Mouse (Mus musculus) liver, adult 2 months (tissue): ENCODE measurements around the gene Fbxo47. TPM values are rescaled to one million over a fixed set of nuclear protein-coding genes. Genes with fewer than 3 reads are reported as not detected.

Source experiments
- DNase-seq: peaks from one replicate; pipeline ENCODE4 v3.0.0-alpha.2; 2011; ENCODE audit warnings: low read depth, low spot score; ENCODE audit errors: extremely low read depth
- H3K27ac ChIP-seq: fragments of 200-500 bp; replicated peaks from 2 replicates; pipeline ENCODE4 v1.5.1; 2012; ENCODE audit warnings: low read depth, mild to moderate bottlenecking, control low read depth, inconsistent platforms, low read length; ENCODE audit not compliant: insufficient read depth
- H3K27me3 ChIP-seq: fragments of 200-500 bp; 2 replicates; pipeline ENCODE4 v1.6.1; 2012; ENCODE audit warnings: mild to moderate bottlenecking, moderate library complexity, low read length, inconsistent platforms; ENCODE audit not compliant: control insufficient read depth, insufficient read depth
- H3K36me3 ChIP-seq: fragments of 200-500 bp; 2 replicates; pipeline ENCODE4 v1.6.1; 2012; ENCODE audit warnings: low read length, inconsistent platforms; ENCODE audit not compliant: control insufficient read depth, insufficient read depth
- H3K4me1 ChIP-seq: fragments of 200-500 bp; 2 replicates; pipeline ENCODE4 v1.6.1; 2011; ENCODE audit warnings: low read length; ENCODE audit not compliant: control insufficient read depth, insufficient read depth
- H3K4me3 ChIP-seq: fragments of 200-500 bp; 2 replicates; pipeline ENCODE4 v1.5.1; 2011; ENCODE audit warnings: low read depth, mild to moderate bottlenecking, control low read depth, low read length, moderate library complexity; ENCODE audit not compliant: insufficient read depth
- H3K79me2 ChIP-seq: fragments of 200-500 bp; 2 replicates; pipeline ENCODE4 v1.6.1; 2012; ENCODE audit warnings: inconsistent platforms, mild to moderate bottlenecking, low read length, moderate library complexity; ENCODE audit not compliant: control insufficient read depth, insufficient read depth
- H3K9ac ChIP-seq: fragments of 200-500 bp; 2 replicates; pipeline ENCODE4 v1.6.1; 2012; ENCODE audit warnings: low read depth, mild to moderate bottlenecking, control low read depth, inconsistent platforms, low read length
- CTCF ChIP-seq: fragments of 200-500 bp; IDR thresholded peaks from 2 replicates; pipeline ENCODE4 v1.5.1; 2011; ENCODE audit warnings: low read depth, low read length, control low read depth
- POLR2A ChIP-seq: fragments of 200-500 bp; IDR thresholded peaks from 2 replicates; pipeline ENCODE4 v1.6.1; 2011; ENCODE audit warnings: low read length, control low read depth; ENCODE audit not compliant: insufficient read depth; ENCODE audit errors: extremely low read depth
- WGBS: fragments of 180-500 bp; shearing (Covaris S2); methylation state at CpG from one replicate; pipeline ENCODE4 v1.1.7; 2018; 5-methylcytosine and 5-hydroxymethylcytosine counted together
- polyA plus RNA-seq: library from polyadenylated mRNA; depleted of rRNA; stranded (reverse); fragments of >200 nt; gene quantifications from 2 replicates; pipeline ENCODE4 v1.2.3, GENCODE M21; 2012
- total RNA-seq: library from RNA; depleted of rRNA; stranded (reverse); fragments of >200 nt; gene quantifications from 2 replicates; pipeline ENCODE4 v1.2.3, GENCODE M21; 2014

The Fbxo47 gene
- total and polyA plus RNA-seq, 2 experiments, result 0.17 to 1.4 TPM

DNA sequence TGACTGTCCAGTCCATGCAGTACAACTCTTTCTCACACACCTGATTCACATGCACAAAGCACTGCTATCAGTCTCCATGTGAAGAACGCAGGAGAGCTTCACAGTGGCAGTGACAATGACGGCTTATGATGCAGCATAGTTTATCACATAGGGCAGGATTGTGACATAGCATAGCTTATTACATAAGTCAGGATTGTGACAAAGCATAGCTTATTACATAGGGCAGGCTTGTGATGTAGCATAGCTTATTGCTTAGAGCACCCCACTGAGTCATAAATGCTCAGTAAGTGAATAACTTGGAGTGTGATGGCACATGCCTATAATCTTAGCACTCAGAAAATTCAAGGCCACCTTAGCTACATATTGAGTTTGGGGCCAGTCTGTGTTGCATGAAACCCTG lies 28.5 kb downstream of the Fbxo47 start:
- no peak overlapping the region for H3K9ac ChIP-seq
- no peak overlapping the region for H3K27ac ChIP-seq
- peaks cover 3% of the 10 kb centered on the region; the same call in 1 of the 2 replicates for H3K4me1 ChIP-seq
- no peaks in the 10 kb centered on the region for H3K36me3 ChIP-seq
- 93% methylated on average over 2 of the region's 2 CpGs for WGBS
- TF ChIP-seq POLR2A (no peak), CTCF (no peak)
- H3K79me2 ChIP-seq, result no peaks in the 10 kb centered on the region
- DNase-seq, result no peak
- H3K4me3 ChIP-seq, result no peak overlapping the region
- H3K27me3 ChIP-seq, result no peaks in the 10 kb centered on the region

DNA sequence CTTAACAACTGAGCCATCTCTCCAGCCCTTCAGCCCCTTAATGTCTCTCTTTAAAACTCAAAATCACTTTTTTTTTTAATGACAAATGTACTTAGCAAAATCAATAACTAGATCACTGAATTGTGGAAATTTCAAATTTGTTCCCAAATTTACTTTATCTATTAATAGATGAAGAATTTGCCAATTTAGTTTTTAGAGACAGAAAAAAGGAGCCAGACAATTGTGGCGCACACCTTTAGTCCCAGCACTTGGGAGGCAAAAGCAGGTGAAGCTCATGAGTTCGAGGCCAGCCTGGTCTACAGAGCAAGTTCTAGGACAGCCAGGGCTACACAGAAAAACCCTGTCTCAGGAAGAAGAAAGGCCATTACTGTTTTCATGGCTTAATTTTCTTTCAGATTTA lies 32.4 kb downstream of the Fbxo47 start:
- no peak overlapping the region for H3K4me3 ChIP-seq
- no peak overlapping the region for H3K9ac ChIP-seq
- H3K79me2 ChIP-seq, result no peaks in the 10 kb centered on the region
- no peaks in the 10 kb centered on the region for H3K27me3 ChIP-seq
- H3K4me1 ChIP-seq, result peaks cover 6% of the 10 kb centered on the region; the same call in 1 of the 2 replicates
- no peak for DNase-seq
- no peaks in the 10 kb centered on the region for H3K36me3 ChIP-seq
- no peak overlapping the region for H3K27ac ChIP-seq
- WGBS, result 95% methylated on average over 2 of the region's 2 CpGs
- no peak for TF ChIP-seq CTCF
- TF ChIP-seq POLR2A, result no peak

DNA sequence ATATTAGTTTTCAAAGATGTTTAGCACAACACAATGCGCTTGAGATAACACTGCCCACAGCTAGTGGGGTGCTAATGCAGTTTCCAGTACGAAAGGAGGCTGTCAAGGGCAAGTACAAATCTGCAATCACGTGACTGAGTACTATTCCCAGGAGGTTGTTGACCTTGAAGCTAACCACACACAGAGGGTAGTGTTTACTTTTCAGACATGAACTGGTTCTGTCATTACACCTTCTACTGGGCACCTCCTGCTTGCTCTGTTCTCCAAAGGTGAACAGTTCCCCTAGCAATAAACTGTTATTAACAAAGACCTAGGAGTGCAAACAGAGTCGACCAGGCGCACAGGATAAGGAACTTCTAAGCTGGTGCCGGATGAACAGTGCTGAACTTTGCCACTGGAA lies 33.6 kb downstream of the Fbxo47 start:
- Histone ChIP-seq H3K27ac (no peak overlapping the region), H3K4me3 (no peak overlapping the region), H3K27me3 (no peaks in the 10 kb centered on the region), H3K79me2 (no peaks in the 10 kb centered on the region), H3K36me3 (no peaks in the 10 kb centered on the region), H3K9ac (no peak overlapping the region), H3K4me1 (peaks cover 6% of the 10 kb centered on the region; the same call in 1 of the 2 replicates)
- TF ChIP-seq POLR2A, result no peak
- no peak for TF ChIP-seq CTCF
- WGBS, result 22% methylated on average over 6 of the region's 6 CpGs
- peak; percentile 88 for DNase-seq

DNA sequence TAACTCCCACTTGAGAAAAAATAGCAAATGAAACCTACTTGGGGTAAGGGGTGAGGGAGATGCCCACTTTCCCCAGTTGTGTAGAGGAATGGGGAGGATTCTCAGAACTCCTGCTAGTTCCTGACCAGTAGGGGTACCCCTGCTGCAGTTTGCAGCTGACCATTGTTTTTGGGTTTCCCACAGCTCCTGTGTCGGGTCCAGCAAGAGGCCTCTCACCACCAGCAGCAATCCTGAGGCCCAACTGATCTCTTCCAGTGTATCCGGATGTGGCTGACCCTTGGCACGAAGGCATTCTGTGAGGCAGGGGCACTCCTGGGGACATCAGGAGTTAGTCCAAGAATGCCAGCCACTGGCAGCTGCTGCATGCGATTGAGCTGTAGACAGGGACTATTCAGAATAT lies 42.0 kb downstream of the Fbxo47 start:
- H3K9ac ChIP-seq, result no peak overlapping the region
- WGBS, result 86% methylated on average over 4 of the region's 4 CpGs
- H3K27ac ChIP-seq, result no peak overlapping the region
- H3K4me1 ChIP-seq, result peaks cover 9% of the 10 kb centered on the region; the same call in 1 of the 2 replicates
- DNase-seq, result no peak
- H3K36me3 ChIP-seq, result no peaks in the 10 kb centered on the region
- no peaks in the 10 kb centered on the region for H3K27me3 ChIP-seq
- TF ChIP-seq POLR2A, result no peak
- no peak for TF ChIP-seq CTCF
- H3K79me2 ChIP-seq, result no peaks in the 10 kb centered on the region
- no peak overlapping the region for H3K4me3 ChIP-seq

DNA sequence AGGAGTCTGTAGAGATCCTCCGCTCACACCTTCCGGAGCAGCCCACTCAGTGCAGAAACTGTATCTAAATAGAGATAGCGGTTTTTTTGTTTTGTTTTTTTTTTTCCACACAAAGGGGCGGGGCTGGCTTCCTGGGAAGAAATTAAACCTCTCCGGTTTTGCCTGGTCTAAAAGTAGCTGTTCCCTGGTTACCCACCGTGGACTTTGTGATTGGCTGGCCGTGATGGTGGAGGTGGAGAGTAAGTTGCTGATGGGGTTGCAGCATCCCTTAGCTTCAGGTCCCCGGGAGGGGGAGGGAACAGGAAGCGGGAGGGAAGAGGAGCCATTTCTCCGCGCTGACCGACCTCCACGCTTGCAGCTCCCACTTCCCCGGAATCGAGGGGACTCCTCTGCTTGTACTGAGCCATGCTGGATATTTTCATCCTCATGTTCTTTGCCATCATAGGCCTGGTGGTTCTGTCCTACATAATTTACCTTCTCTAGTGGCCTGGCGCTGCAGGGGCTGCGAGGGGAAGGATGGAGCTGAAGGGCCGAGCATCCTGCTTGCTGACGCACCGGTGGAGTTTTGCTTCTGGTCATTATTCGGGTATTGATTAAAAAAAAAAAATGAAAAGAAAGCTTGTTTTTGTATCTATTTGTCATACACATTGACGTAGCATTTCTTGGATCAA lies 42.8 kb downstream of the Fbxo47 start:
- Histone ChIP-seq H3K36me3 (no peaks in the 10 kb centered on the region), H3K79me2 (no peaks in the 10 kb centered on the region), H3K4me3 (peak overlapping the region; percentile 55), H3K4me1 (peaks cover 11% of the 10 kb centered on the region; the same call in 1 of the 2 replicates), H3K27ac (no peak overlapping the region), H3K9ac (peak overlapping the region; percentile 50; the same call in 1 of the 2 replicates), H3K27me3 (no peaks in the 10 kb centered on the region)
- 14% methylated on average over 22 of the region's 22 CpGs for WGBS
- peak; percentile 50 for DNase-seq
- TF ChIP-seq CTCF (no peak), POLR2A (no peak)

DNA sequence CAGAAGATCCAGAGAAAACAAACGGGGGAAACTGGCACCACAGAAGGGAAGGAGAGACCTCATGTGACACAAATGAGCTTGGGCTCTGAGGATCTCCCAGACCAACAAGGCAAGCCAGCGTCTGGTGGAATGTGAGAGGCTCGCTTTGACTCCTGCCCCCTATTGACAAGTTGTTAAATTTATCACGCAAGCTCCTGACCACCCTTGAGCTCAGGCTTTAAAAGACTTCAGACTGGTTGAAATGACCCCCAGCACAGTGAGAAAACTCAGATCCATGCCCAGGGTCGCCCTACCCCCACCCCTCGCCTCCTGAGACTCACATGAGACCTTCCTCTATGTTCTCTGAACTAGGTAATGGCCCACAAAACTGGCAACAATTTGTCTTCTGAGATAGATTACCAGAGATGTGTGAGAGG lies 43.4 kb downstream of the Fbxo47 start, which contains the start of gene B230217C12Rik:
B230217C12Rik (plus strand) TSS at position 242 of the 416 bp plus-strand sequence.
- TF ChIP-seq CTCF, result peak; percentile 52
- no peak for TF ChIP-seq POLR2A

More for the DNA sequence above, 43.4 kb downstream of the Fbxo47 start, which contains the start of gene B230217C12Rik:
- 8% methylated on average over 6 of the region's 6 CpGs for WGBS
- Histone ChIP-seq H3K4me1 (peaks cover 11% of the 10 kb centered on the region), H3K27ac (0 out of 2 replicates have a peak within 1 kb of the TSS, but pooled peaks have one; percentile 16), H3K79me2 (no peaks in the 10 kb centered on the region), H3K27me3 (no peaks in the 10 kb centered on the region), H3K4me3 (peak within 1 kb of the TSS; percentile 55), H3K9ac (peak within 1 kb of the TSS; percentile 50; the same call in 1 of the 2 replicates), H3K36me3 (no peaks in the 10 kb centered on the region)
- DNase-seq, result peak; percentile 29
